Mouse (Mus musculus): ENCODE measurements around the gene Sh3bp4. TPM values are rescaled to one million over a fixed set of nuclear protein-coding genes. Genes with fewer than 3 reads are reported as not detected.

The Sh3bp4 gene
- polyA plus RNA-seq, 1 experiment from 2014 or later: 2.1 TPM

DNA sequence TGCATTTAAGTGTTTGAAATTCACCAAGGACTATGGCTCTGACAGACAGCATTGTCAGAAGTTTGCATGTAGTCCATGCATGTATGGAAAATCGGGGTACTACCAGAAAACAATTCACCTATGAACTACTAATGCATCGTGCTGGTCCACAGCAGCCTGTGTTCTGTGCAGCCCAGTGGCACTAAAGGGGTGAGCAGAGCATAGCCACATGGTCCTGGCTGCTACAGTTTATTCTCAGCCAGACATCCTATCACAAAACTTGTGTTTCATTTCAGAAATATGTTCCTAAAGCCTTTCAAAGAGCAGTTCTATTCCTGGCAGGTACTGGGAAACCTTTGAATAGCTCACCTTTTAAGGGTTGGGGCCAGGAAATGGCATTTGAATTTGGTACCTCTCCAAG lies 8.0 kb downstream of the Sh3bp4 start:
- Histone ChIP-seq H3K4me3 (ENCODE audit: inconsistent target) (no peak overlapping the region), H3K36me3 (ENCODE audit: inconsistent target) (no peaks in the 10 kb centered on the region), H3K79me2 (ENCODE audit: inconsistent target) (no peaks in the 10 kb centered on the region), H3K27ac (no peak overlapping the region)
- 95% methylated on average over 2 of the region's 2 CpGs for WGBS (ENCODE audit: missing documents)

DNA sequence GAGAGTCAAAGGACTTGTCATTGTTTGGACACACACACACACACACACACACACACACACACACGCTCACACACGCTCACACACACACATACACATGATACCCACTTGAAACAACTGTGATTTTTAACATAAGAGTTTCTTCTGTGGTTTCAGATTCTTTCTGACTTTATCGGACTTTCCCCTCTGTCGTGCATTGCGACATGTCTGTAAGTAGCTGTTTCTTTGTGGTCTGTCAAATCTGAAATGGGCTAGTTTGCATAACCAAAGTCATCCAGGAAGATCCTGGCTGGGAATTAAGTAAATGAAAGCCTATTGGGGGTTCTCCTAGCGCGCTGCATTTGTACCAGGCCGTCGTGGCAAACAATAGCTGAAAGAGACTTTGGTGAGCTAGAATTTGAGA lies 8.5 kb downstream of the Sh3bp4 start:
- WGBS (ENCODE audit: missing documents): 9% methylated on average over 9 of the region's 9 CpGs
- no peak overlapping the region for H3K27ac ChIP-seq
- H3K4me3 ChIP-seq (ENCODE audit: inconsistent target): no peak overlapping the region
- no peaks in the 10 kb centered on the region for H3K79me2 ChIP-seq (ENCODE audit: inconsistent target)
- no peaks in the 10 kb centered on the region for H3K36me3 ChIP-seq (ENCODE audit: inconsistent target)

DNA sequence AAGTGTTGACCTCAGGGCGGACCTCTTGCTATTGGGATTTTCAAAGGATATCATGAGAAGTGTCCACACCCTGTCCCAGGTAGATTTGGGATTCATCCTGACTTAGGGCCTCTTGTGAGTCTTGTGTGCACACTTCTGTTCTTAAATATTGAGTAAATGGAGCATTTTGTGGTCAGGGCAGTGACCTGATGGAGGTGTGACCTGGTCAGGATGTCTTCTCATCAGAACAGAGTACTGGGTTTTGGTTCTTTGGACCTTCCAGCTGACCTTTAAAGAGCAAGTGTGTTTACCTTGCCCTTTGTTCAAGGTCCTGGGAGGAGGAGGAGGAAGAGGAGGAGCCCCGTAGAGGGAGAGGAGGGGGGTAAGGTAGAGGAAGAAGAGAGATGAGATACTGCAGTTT lies 9.0 kb downstream of the Sh3bp4 start:
- WGBS (ENCODE audit: missing documents): 50% methylated on average over 2 of the region's 2 CpGs
- Histone ChIP-seq H3K4me3 (ENCODE audit: inconsistent target) (no peak overlapping the region), H3K79me2 (ENCODE audit: inconsistent target) (no peaks in the 10 kb centered on the region), H3K36me3 (ENCODE audit: inconsistent target) (no peaks in the 10 kb centered on the region), H3K27ac (no peak overlapping the region)

DNA sequence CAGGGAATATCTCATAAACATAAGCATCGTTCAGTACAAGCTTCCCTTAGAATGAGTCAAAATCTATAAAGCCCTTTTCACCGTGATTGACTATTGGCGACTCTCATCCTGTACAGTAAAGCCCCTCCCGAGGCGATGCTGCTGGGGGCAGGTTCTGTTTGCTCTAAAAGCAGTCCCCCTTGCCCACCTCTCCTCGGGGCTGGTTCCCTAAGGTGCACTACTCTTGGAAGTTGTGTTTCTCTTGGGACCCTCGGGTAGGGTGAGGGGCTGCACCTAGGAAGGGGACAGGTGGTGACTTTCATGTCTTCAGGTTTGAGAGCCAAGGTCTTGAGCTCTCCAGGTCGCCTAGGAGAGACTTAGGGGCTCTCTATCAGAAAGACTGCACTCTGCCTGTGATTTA lies 10.2 kb downstream of the Sh3bp4 start:
- 89% methylated on average over 8 of the region's 8 CpGs for WGBS (ENCODE audit: missing documents)

DNA sequence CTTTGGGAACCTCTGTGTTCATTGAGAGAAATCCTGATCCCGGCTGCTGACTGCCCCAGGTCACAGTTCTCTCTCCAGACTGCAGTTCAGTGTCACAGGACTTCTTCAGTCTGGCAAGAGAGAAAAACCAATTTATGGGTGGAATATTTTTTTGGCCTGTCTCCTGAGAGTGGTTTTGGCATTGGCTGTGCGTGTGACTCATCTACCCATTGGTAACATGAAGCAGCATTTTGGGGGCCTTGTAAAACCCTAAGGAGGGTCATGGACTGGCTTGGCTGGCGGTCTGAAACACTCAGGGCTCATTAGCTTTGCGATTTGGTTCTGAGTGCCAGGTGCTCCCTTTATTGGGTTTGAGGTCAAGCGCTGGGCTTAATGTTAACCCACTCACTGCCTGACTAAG lies 10.6 kb downstream of the Sh3bp4 start:
- 85% methylated on average over 5 of the region's 5 CpGs for WGBS (ENCODE audit: missing documents)
- Histone ChIP-seq H3K79me2 (ENCODE audit: inconsistent target) (no peaks in the 10 kb centered on the region), H3K36me3 (ENCODE audit: inconsistent target) (no peaks in the 10 kb centered on the region), H3K27ac (no peak overlapping the region), H3K4me3 (ENCODE audit: inconsistent target) (no peak overlapping the region)

More for the DNA sequence above, 10.2 kb downstream of the Sh3bp4 start:
- Histone ChIP-seq H3K36me3 (ENCODE audit: inconsistent target) (no peaks in the 10 kb centered on the region), H3K27ac (no peak overlapping the region), H3K79me2 (ENCODE audit: inconsistent target) (no peaks in the 10 kb centered on the region), H3K4me3 (ENCODE audit: inconsistent target) (no peak overlapping the region)

DNA sequence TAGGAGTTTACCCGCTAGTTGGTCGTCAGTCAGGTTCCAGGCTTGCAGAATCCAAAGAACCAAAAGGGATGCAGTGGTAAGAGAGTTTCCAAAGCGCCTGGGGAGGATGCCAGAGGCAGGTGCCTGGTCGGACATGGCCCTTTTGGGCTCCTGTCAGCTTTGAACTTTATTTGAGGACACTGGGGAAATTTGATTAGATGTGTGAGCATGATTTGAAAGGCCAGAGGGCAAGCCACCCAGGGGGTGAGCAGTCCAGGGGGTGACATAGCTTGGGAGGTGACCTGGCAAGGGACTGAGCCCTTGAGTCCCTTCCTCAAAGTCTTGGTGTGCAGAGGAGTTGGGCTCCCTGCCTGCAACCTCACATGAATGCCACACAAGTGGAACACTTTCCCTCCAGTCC lies 11.2 kb downstream of the Sh3bp4 start:
- Histone ChIP-seq H3K36me3 (ENCODE audit: inconsistent target) (no peaks in the 10 kb centered on the region), H3K4me3 (ENCODE audit: inconsistent target) (no peak overlapping the region), H3K27ac (no peak overlapping the region), H3K79me2 (ENCODE audit: inconsistent target) (no peaks in the 10 kb centered on the region)
- 94% methylated on average over 4 of the region's 4 CpGs for WGBS (ENCODE audit: missing documents)

DNA sequence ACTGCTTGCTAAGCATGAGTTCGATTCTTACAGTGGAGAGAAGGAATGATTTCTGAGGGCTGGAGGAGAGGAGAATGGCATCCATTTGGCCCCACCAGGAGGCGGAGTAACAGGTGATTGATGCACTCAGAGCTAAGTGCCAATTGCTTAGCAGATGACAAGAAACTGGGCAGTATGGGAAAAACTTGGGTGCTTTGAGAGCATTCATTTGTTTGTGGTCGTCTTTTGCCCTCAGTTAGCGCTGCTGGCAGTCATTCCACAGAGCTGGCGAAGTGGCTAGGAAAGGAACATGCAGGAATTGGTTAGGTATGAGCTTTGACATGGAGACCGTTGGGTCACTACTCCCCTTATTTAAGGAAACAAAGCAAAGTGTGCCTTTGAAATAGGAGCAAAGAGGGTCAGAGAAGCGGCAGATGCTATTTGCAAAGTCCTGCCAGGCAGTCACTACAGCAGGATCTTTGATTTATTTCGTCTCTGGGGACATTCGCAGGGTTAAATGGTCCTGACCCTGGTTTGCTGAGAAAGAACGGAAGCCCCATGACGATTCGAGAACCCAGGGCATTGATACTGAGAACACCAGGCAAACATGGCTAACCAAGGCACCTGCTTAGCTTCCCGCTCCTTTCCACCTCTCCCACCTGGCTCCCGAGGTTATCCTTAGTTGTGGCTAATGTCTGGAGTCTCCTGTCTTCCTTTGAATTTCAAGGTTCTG lies 12.1 kb downstream of the Sh3bp4 start:
- Histone ChIP-seq H3K4me3 (ENCODE audit: inconsistent target) (no peak overlapping the region), H3K27ac (no peak overlapping the region), H3K36me3 (ENCODE audit: inconsistent target) (no peaks in the 10 kb centered on the region), H3K79me2 (ENCODE audit: inconsistent target) (no peaks in the 10 kb centered on the region)
- 91% methylated on average over 14 of the region's 14 CpGs for WGBS (ENCODE audit: missing documents)

DNA sequence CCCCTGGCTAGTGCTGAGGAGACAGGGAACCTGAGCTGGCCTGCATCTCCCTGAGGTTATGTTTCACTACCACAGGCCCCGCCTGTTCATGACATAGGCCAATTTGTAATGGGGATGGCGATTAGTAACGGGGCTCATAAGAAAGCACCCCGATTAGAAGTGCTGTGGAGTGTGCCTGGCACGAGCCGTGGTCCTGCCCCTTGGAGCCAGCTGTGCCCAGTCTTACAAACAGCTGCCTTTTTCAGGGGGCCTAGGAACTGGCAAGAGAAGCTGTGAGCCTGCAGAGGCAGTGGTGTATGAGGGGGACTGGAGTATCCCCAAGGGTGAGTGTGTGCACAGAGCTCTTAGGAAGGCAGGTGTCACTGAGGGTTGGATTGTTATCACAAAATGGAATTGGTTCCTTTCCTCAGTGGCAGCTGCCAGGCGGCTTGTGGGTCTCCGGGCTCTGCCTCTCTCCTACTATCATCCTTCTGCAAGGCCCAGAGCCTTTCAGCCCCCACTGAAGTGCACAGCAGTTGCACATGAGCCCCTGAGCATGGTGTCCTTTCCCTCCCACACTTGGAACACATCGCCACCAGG lies 16.4 kb downstream of the Sh3bp4 start:
- WGBS (ENCODE audit: missing documents): 95% methylated on average over 9 of the region's 9 CpGs
- Histone ChIP-seq H3K79me2 (ENCODE audit: inconsistent target) (no peaks in the 10 kb centered on the region), H3K4me3 (ENCODE audit: inconsistent target) (no peak overlapping the region), H3K27ac (no peak overlapping the region), H3K36me3 (ENCODE audit: inconsistent target) (no peaks in the 10 kb centered on the region)

DNA sequence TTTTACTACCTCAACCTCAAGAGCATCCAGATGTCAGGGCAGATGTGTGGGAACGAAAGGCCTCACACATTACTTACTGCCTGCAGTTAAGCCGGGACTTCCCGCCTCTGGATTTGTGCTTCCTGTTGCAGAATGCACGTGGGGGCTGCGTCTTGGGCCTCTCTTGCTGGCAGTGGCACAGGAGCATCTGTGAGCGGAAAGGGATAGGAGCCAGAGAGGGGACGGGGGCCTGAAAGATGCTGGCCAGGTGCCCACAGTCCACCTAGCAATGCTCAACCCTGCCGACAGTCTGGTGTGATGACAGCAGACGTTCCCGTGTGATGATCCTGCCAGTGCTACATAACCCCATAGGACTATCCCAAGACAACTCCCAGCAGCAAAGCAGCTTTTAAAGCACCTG lies 17.9 kb downstream of the Sh3bp4 start:
- Histone ChIP-seq H3K27ac (no peak overlapping the region), H3K79me2 (ENCODE audit: inconsistent target) (no peaks in the 10 kb centered on the region), H3K4me3 (ENCODE audit: inconsistent target) (no peak overlapping the region), H3K36me3 (ENCODE audit: inconsistent target) (no peaks in the 10 kb centered on the region)
- WGBS (ENCODE audit: missing documents): 94% methylated on average over 10 of the region's 10 CpGs

DNA sequence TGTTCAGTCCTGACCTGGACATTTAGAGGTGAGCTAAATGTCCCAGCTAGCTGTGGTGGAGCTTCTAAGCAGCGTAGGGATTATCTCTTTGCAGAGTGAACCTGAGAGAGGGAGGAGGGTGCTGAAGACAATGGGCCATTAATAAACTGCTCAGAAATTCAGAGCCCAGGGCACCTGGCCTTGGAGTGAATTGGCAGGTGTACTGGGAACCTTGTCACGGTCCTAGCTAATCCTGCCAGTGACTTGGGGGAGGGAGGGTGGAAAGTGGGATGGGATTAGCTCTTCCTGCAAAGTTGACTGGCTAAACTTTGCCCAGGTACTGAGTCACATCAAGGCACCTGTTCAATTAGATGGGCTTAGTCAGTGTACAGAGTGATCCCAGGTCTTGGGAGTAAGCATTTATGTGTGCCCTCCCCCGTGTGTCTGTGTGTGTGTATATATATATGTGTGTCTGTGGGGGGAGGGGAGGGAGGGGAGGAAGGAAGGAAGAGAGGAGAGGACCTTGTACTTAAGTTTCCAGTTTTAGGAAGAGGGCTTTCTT lies 18.6 kb downstream of the Sh3bp4 start:
- H3K27ac ChIP-seq: no peak overlapping the region
- WGBS (ENCODE audit: missing documents): 89% methylated on average over 3 of the region's 3 CpGs
- no peaks in the 10 kb centered on the region for H3K36me3 ChIP-seq (ENCODE audit: inconsistent target)
- no peak overlapping the region for H3K4me3 ChIP-seq (ENCODE audit: inconsistent target)
- H3K79me2 ChIP-seq (ENCODE audit: inconsistent target): no peaks in the 10 kb centered on the region

DNA sequence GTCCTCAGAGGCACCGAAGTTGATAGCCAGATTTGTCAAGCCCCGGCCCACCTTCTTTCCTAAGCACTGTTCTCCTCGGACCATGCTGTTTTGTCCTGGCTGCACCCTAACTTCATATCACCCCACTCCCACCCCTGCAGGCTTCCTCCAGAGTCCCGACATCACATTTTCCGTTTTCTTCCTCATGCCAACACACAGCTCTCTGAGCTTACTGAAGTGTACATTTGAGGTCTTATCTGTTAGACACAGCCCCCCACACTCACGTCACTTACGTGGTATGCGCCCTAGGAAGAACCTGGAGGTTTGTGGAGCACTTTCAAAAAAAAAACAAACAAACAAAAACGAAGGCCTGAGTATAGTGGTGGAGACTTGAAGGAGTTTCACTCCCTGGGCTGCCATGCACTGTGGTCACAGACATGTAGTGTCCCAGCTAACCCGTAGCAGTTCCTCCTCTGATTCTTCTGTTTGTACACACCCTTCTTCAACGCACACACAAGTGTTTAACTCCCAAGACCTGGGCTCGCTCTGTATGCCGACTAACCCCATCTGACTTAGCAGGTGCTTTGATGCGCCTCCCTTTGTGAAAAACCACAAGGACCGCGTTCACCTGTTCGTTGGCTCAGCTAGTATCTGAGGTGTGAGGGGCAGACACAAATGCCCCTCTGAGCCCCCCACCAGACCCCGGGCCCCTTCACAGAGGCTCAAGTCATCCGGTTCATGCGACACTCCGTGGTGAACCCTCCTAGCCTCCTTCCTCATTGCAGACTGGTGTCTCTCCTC lies 19.8 kb downstream of the Sh3bp4 start:
- Histone ChIP-seq H3K4me3 (ENCODE audit: inconsistent target) (no peak overlapping the region), H3K27ac (no peak overlapping the region), H3K36me3 (ENCODE audit: inconsistent target) (no peaks in the 10 kb centered on the region), H3K79me2 (ENCODE audit: inconsistent target) (no peaks in the 10 kb centered on the region)
- 35% methylated on average over 21 of the region's 21 CpGs for WGBS (ENCODE audit: missing documents)

DNA sequence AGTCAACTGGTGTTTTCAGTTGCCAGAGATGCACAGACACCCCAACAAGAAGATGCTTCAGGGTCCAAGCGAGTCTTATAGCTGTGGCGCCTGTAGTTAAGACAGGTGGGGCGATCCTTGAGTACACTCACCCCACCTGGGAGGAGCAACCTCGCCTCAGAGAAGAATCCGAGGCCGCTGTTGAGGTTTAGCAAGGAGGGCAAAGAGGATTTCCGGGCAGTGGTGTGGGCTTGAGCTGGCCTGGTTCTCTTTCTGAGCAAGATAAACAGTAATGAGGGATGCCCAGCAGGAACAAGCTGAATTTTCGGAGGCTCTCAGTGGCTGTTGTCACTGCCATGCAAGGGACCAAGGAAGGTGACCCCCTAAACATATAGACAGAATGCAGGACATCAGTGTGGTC lies 20.5 kb downstream of the Sh3bp4 start:
- WGBS (ENCODE audit: missing documents): 69% methylated on average over 8 of the region's 8 CpGs
- no peak overlapping the region for H3K4me3 ChIP-seq (ENCODE audit: inconsistent target)
- H3K27ac ChIP-seq: no peak overlapping the region
- no peaks in the 10 kb centered on the region for H3K79me2 ChIP-seq (ENCODE audit: inconsistent target)
- no peaks in the 10 kb centered on the region for H3K36me3 ChIP-seq (ENCODE audit: inconsistent target)

DNA sequence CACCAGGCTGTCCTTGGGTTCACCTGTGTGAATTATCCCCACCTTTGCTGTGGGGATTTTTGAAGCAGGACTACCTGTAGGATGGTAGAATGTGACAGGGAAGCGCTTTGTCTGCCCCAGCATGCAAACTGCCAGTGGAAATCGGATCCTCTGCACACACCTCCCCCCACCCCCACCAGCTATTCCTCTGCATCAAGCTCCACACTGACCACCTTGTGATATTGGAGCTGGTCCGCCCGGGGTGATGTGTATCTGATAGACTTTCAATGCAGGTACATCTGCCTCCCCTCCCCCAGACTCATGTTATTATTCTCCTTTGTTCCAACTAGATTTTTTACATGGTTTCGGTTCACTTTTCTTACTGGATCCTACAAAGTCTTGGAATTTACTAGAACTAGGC lies 21.8 kb downstream of the Sh3bp4 start:
- H3K27ac ChIP-seq: no peak overlapping the region
- H3K4me3 ChIP-seq (ENCODE audit: inconsistent target): no peak overlapping the region
- WGBS (ENCODE audit: missing documents): 93% methylated on average over 3 of the region's 5 CpGs
- H3K79me2 ChIP-seq (ENCODE audit: inconsistent target): no peaks in the 10 kb centered on the region
- no peaks in the 10 kb centered on the region for H3K36me3 ChIP-seq (ENCODE audit: inconsistent target)

DNA sequence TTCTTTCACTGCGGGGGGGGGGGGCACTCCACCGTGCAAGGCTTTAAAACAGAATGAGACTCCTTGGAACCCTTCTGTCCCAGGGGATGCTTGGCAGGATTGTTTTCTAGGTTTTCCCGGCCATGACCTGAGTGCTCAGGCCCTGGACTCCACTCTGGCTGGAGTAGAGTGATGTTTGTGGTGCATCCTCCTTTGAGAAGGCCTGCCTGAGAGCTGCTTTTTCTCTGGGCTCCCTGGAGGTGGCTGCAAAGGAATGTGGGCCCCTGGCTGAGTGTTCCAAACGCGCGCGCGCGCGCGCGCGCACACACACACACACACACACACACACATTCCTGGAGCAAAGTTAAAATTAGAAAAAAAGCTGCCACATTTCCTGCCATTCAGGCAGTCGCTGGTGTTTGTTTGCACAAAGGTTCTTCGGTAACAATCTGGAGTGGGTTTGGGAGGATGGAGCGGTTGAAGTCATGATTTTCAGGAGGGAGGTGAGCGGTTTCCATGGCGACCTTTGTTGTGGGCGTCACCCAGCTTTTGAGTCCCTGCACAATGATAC lies 22.3 kb downstream of the Sh3bp4 start:
- no peak overlapping the region for H3K27ac ChIP-seq
- no peak overlapping the region for H3K4me3 ChIP-seq (ENCODE audit: inconsistent target)
- WGBS (ENCODE audit: missing documents): 53% methylated on average over 17 of the region's 19 CpGs
- H3K79me2 ChIP-seq (ENCODE audit: inconsistent target): no peaks in the 10 kb centered on the region
- H3K36me3 ChIP-seq (ENCODE audit: inconsistent target): no peaks in the 10 kb centered on the region

DNA sequence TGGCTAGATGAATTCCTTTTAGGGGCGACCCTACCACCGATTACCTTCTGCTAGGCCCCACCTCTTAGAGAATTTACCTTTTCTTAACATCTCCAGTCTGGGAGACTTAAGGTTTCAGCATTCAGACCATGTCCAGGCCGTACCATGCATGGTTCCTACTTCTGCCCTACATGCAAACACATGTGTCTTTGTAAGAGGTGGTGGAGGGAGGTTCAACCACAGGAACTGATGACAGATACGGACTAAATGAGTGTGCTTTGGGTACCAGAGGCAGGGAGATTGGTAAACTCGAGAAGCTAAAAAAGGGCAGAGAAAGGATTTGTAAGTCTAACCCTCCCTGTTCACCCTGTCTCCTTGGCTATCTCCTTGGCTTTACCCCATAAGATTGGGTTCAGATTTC lies 23.5 kb downstream of the Sh3bp4 start:
- H3K79me2 ChIP-seq (ENCODE audit: inconsistent target): no peaks in the 10 kb centered on the region
- WGBS (ENCODE audit: missing documents): 81% methylated on average over 5 of the region's 5 CpGs
- H3K36me3 ChIP-seq (ENCODE audit: inconsistent target): no peaks in the 10 kb centered on the region
- no peak overlapping the region for H3K27ac ChIP-seq
- H3K4me3 ChIP-seq (ENCODE audit: inconsistent target): no peak overlapping the region
